Mouse (Mus musculus): ENCODE measurements around the gene B230217C12Rik. TPM values are rescaled to one million over a fixed set of nuclear protein-coding genes. Genes with fewer than 3 reads are reported as not detected.

The B230217C12Rik gene
- polyA plus RNA-seq, 1 experiment from 2014 or later: 8.1 TPM

GRCm38 (mm10) chr11:97825295-97825694 lies 15.3 kb upstream of the B230217C12Rik start:
- no peak overlapping the region for H3K27ac ChIP-seq (ENCODE audit: low read depth)
- no peaks in the 10 kb centered on the region for H3K9me3 ChIP-seq (ENCODE audit: control insufficient read depth, low read length)
- DNase-seq (ENCODE audit: low spot score) (no peak), ATAC-seq (replicated peaks; ENCODE audit: low FRiP score, low TSS enrichment, low read depth) (no peak)
- H3K4me2 ChIP-seq (ENCODE audit: low read length): no peak overlapping the region
- peaks cover 6% of the 10 kb centered on the region; the same call in 1 of the 2 replicates for H3K4me1 ChIP-seq (replicated peaks; ENCODE audit: control insufficient read depth, insufficient read depth, low read length)
- no peak overlapping the region for H3K4me3 ChIP-seq (ENCODE audit: low read depth, low read length)
- no peaks in the 10 kb centered on the region for H3K27me3 ChIP-seq (replicated peaks; ENCODE audit: control insufficient read depth, insufficient read depth, low read length)
- H3K36me3 ChIP-seq (ENCODE audit: control insufficient read depth, insufficient read depth, low read length): peaks cover 74% of the 10 kb centered on the region
- H3K9ac ChIP-seq (ENCODE audit: low read length): no peak overlapping the region
- WGBS: 85% methylated on average over 10 of the region's 10 CpGs

GRCm38 (mm10) chr11:97825971-97826370 lies 14.6 kb upstream of the B230217C12Rik start:
- H3K27ac ChIP-seq (ENCODE audit: low read depth): no peak overlapping the region
- H3K9me3 ChIP-seq (ENCODE audit: control insufficient read depth, low read length): no peaks in the 10 kb centered on the region
- H3K4me2 ChIP-seq (ENCODE audit: low read length): no peak overlapping the region
- no peaks in the 10 kb centered on the region for H3K27me3 ChIP-seq (replicated peaks; ENCODE audit: control insufficient read depth, insufficient read depth, low read length)
- no peak overlapping the region for H3K9ac ChIP-seq (ENCODE audit: low read length)
- no peak for ATAC-seq (replicated peaks; ENCODE audit: low FRiP score, low TSS enrichment, low read depth)
- no peak for DNase-seq (ENCODE audit: low spot score)
- H3K4me3 ChIP-seq (ENCODE audit: low read depth, low read length): no peak overlapping the region
- WGBS: 83% methylated on average over 9 of the region's 9 CpGs
- 0 out of 2 replicates have a peak, but pooled peaks cover 3% of the 10 kb centered on the region for H3K4me1 ChIP-seq (replicated peaks; ENCODE audit: control insufficient read depth, insufficient read depth, low read length)
- H3K36me3 ChIP-seq (ENCODE audit: control insufficient read depth, insufficient read depth, low read length): peaks cover 71% of the 10 kb centered on the region

GRCm38 (mm10) chr11:97826414-97826813 lies 14.2 kb upstream of the B230217C12Rik start:
- Histone ChIP-seq H3K27ac (ENCODE audit: low read depth) (no peak overlapping the region), H3K4me2 (ENCODE audit: low read length) (no peak overlapping the region), H3K9me3 (ENCODE audit: control insufficient read depth, low read length) (no peaks in the 10 kb centered on the region), H3K4me3 (ENCODE audit: low read depth, low read length) (no peak overlapping the region), H3K27me3 (replicated peaks; ENCODE audit: control insufficient read depth, insufficient read depth, low read length) (no peaks in the 10 kb centered on the region), H3K9ac (ENCODE audit: low read length) (no peak overlapping the region), H3K4me1 (replicated peaks; ENCODE audit: control insufficient read depth, insufficient read depth, low read length) (0 out of 2 replicates have a peak, but pooled peaks cover 3% of the 10 kb centered on the region), H3K36me3 (ENCODE audit: control insufficient read depth, insufficient read depth, low read length) (peaks cover 68% of the 10 kb centered on the region)
- ATAC-seq (replicated peaks; ENCODE audit: low FRiP score, low TSS enrichment, low read depth): no peak
- 67% methylated on average over 7 of the region's 7 CpGs for WGBS
- no peak for DNase-seq (ENCODE audit: low spot score)

- Histone ChIP-seq H3K4me3 (ENCODE audit: low read depth, low read length) (no peak overlapping the region), H3K9ac (ENCODE audit: low read length) (no peak overlapping the region), H3K36me3 (ENCODE audit: control insufficient read depth, insufficient read depth, low read length) (peaks cover 68% of the 10 kb centered on the region), H3K4me2 (ENCODE audit: low read length) (no peak overlapping the region), H3K27me3 (replicated peaks; ENCODE audit: control insufficient read depth, insufficient read depth, low read length) (no peaks in the 10 kb centered on the region), H3K4me1 (replicated peaks; ENCODE audit: control insufficient read depth, insufficient read depth, low read length) (0 out of 2 replicates have a peak, but pooled peaks cover 3% of the 10 kb centered on the region), H3K27ac (ENCODE audit: low read depth) (no peak overlapping the region), H3K9me3 (ENCODE audit: control insufficient read depth, low read length) (no peaks in the 10 kb centered on the region)
- DNase-seq (ENCODE audit: low spot score): no peak
- no peak for ATAC-seq (replicated peaks; ENCODE audit: low FRiP score, low TSS enrichment, low read depth)
- WGBS: 86% methylated on average over 6 of the region's 6 CpGs
Measured at GRCm38 (mm10) chr11:97827654-97828053, 12.9 kb upstream of the B230217C12Rik start.

GRCm38 (mm10) chr11:97829365-97829764 lies 11.2 kb upstream of the B230217C12Rik start:
- Histone ChIP-seq H3K4me3 (ENCODE audit: low read depth, low read length) (no peak overlapping the region), H3K4me1 (replicated peaks; ENCODE audit: control insufficient read depth, insufficient read depth, low read length) (0 out of 2 replicates have a peak, but pooled peaks cover 3% of the 10 kb centered on the region), H3K4me2 (ENCODE audit: low read length) (no peak overlapping the region), H3K27ac (ENCODE audit: low read depth) (no peak overlapping the region), H3K36me3 (ENCODE audit: control insufficient read depth, insufficient read depth, low read length) (peaks cover 67% of the 10 kb centered on the region), H3K9me3 (ENCODE audit: control insufficient read depth, low read length) (no peaks in the 10 kb centered on the region), H3K9ac (ENCODE audit: low read length) (no peak overlapping the region), H3K27me3 (replicated peaks; ENCODE audit: control insufficient read depth, insufficient read depth, low read length) (no peaks in the 10 kb centered on the region)
- WGBS: 92% methylated on average over 7 of the region's 7 CpGs
- ATAC-seq (replicated peaks; ENCODE audit: low FRiP score, low TSS enrichment, low read depth) (no peak), DNase-seq (ENCODE audit: low spot score) (no peak)

GRCm38 (mm10) chr11:97829913-97830476 lies 10.6 kb upstream of the B230217C12Rik start:
- H3K9ac ChIP-seq (ENCODE audit: low read length): no peak overlapping the region
- H3K27ac ChIP-seq (ENCODE audit: low read depth): no peak overlapping the region
- WGBS: 83% methylated on average over 12 of the region's 12 CpGs
- no peak overlapping the region for H3K4me3 ChIP-seq (ENCODE audit: low read depth, low read length)
- H3K27me3 ChIP-seq (replicated peaks; ENCODE audit: control insufficient read depth, insufficient read depth, low read length): no peaks in the 10 kb centered on the region
- 0 out of 2 replicates have a peak, but pooled peaks cover 3% of the 10 kb centered on the region for H3K4me1 ChIP-seq (replicated peaks; ENCODE audit: control insufficient read depth, insufficient read depth, low read length)
- H3K9me3 ChIP-seq (ENCODE audit: control insufficient read depth, low read length): no peaks in the 10 kb centered on the region
- H3K4me2 ChIP-seq (ENCODE audit: low read length): no peak overlapping the region
- DNase-seq (ENCODE audit: low spot score): no peak
- H3K36me3 ChIP-seq (ENCODE audit: control insufficient read depth, insufficient read depth, low read length): peaks cover 67% of the 10 kb centered on the region
- ATAC-seq (replicated peaks; ENCODE audit: low FRiP score, low TSS enrichment, low read depth): no peak

GRCm38 (mm10) chr11:97830501-97830900 lies 10.1 kb upstream of the B230217C12Rik start:
- no peak overlapping the region for H3K9ac ChIP-seq (ENCODE audit: low read length)
- H3K27ac ChIP-seq (ENCODE audit: low read depth): no peak overlapping the region
- no peak overlapping the region for H3K4me3 ChIP-seq (ENCODE audit: low read depth, low read length)
- no peaks in the 10 kb centered on the region for H3K27me3 ChIP-seq (replicated peaks; ENCODE audit: control insufficient read depth, insufficient read depth, low read length)
- WGBS: 83% methylated on average over 6 of the region's 6 CpGs
- no peak overlapping the region for H3K4me2 ChIP-seq (ENCODE audit: low read length)
- DNase-seq (ENCODE audit: low spot score) (no peak), ATAC-seq (replicated peaks; ENCODE audit: low FRiP score, low TSS enrichment, low read depth) (no peak)
- 0 out of 2 replicates have a peak, but pooled peaks cover 3% of the 10 kb centered on the region for H3K4me1 ChIP-seq (replicated peaks; ENCODE audit: control insufficient read depth, insufficient read depth, low read length)
- H3K36me3 ChIP-seq (ENCODE audit: control insufficient read depth, insufficient read depth, low read length): peaks cover 67% of the 10 kb centered on the region
- H3K9me3 ChIP-seq (ENCODE audit: control insufficient read depth, low read length): no peaks in the 10 kb centered on the region

- H3K36me3 ChIP-seq (ENCODE audit: control insufficient read depth, insufficient read depth, low read length): peaks cover 67% of the 10 kb centered on the region
- H3K4me3 ChIP-seq (ENCODE audit: low read depth, low read length): no peak overlapping the region
- no peaks in the 10 kb centered on the region for H3K9me3 ChIP-seq (ENCODE audit: control insufficient read depth, low read length)
- no peaks in the 10 kb centered on the region for H3K27me3 ChIP-seq (replicated peaks; ENCODE audit: control insufficient read depth, insufficient read depth, low read length)
- no peak overlapping the region for H3K4me2 ChIP-seq (ENCODE audit: low read length)
- H3K4me1 ChIP-seq (replicated peaks; ENCODE audit: control insufficient read depth, insufficient read depth, low read length): no peaks in the 10 kb centered on the region
- ATAC-seq (replicated peaks; ENCODE audit: low FRiP score, low TSS enrichment, low read depth) (no peak), DNase-seq (ENCODE audit: low spot score) (no peak)
- H3K9ac ChIP-seq (ENCODE audit: low read length): no peak overlapping the region
- WGBS: 79% methylated on average over 11 of the region's 11 CpGs
- no peak overlapping the region for H3K27ac ChIP-seq (ENCODE audit: low read depth)
Measured at GRCm38 (mm10) chr11:97832001-97832400, 8.6 kb upstream of the B230217C12Rik start.

- H3K36me3 ChIP-seq (ENCODE audit: control insufficient read depth, insufficient read depth, low read length): peaks cover 76% of the 10 kb centered on the region
- WGBS: 86% methylated on average over 15 of the region's 15 CpGs
Measured at GRCm38 (mm10) chr11:97833352-97833751, 7.2 kb upstream of the B230217C12Rik start.

More at GRCm38 (mm10) chr11:97833352-97833751, 7.2 kb upstream of the B230217C12Rik start:
- ATAC-seq (replicated peaks; ENCODE audit: low FRiP score, low TSS enrichment, low read depth) (no peak), DNase-seq (ENCODE audit: low spot score) (no peak)
- H3K4me3 ChIP-seq (ENCODE audit: low read depth, low read length): no peak overlapping the region
- no peak overlapping the region for H3K27ac ChIP-seq (ENCODE audit: low read depth)
- H3K4me1 ChIP-seq (replicated peaks; ENCODE audit: control insufficient read depth, insufficient read depth, low read length): no peaks in the 10 kb centered on the region
- no peak overlapping the region for H3K9ac ChIP-seq (ENCODE audit: low read length)
- no peak overlapping the region for H3K4me2 ChIP-seq (ENCODE audit: low read length)
- H3K9me3 ChIP-seq (ENCODE audit: control insufficient read depth, low read length): no peaks in the 10 kb centered on the region
- no peaks in the 10 kb centered on the region for H3K27me3 ChIP-seq (replicated peaks; ENCODE audit: control insufficient read depth, insufficient read depth, low read length)
